Mouse (Mus musculus) fat pad, adult 2 months (tissue): ENCODE measurements around the gene Slc5a10.

ENCODE experiments used
- DNase-seq: peaks from one replicate; pipeline ENCODE4 v3.0.0-alpha.2; 2011; ENCODE audit warnings: low read depth, low spot score; ENCODE audit errors: extremely low read depth

Gene Slc5a10

GRCm38 (mm10) chr11:61720636-61721035 lies at the start of gene Slc5a10:
TSS of gene Slc5a10 (minus strand) at chr11:61720826.
- DNase-seq = no peak

DNA sequence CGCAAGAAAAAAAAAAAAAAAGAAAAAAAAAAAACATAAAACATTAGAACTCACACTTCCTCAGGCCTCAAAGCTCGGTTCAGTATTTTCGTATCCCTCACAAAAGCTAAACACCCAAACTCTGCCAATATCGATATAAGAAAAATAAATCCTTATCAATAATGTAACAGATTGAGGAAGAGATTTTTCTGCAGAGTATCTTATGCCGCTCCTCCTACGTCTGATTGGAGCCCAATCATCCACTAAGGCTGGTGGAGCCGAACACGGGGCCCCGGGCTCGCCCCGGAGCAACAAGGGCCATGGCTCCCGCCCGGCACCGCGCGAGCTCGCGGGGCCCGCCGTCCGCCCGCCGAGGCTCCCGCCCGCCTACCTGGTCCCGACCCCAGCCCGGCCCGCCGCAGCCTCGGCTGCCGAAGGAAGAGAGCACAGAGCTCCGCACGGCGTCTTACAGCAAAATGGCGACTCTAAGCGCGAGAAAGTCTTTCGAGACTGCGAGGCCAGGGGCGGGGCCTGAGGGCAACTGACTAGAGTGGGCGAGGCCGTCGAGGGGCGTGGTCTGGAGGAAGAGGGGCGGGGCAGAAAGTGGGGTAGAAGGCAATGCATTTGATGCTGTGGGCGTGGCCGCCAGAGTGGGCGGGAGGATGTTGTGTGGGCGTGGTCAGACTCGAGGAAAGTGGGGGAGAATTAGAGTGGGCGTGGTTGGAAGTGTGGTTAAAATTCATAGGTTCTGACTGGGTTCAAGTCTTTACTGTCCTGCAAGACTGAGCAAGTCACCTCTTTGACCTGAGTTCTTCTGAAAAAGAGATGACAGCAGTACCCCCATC lies 41.2 kb upstream of the Slc5a10 start, which contains the start of gene Prpsap2:
Gene Prpsap2, minus strand, starts transcription at position 505 of the 824 bp plus-strand sequence.
- DNase-seq = peak; percentile 54

- no peak for DNase-seq
Measured at GRCm38 (mm10) chr11:61760518-61760917, 39.9 kb upstream of the Slc5a10 start.

GRCm38 (mm10) chr11:61757151-61757550 lies 36.5 kb upstream of the Slc5a10 start:
- DNase-seq = no peak

DNA sequence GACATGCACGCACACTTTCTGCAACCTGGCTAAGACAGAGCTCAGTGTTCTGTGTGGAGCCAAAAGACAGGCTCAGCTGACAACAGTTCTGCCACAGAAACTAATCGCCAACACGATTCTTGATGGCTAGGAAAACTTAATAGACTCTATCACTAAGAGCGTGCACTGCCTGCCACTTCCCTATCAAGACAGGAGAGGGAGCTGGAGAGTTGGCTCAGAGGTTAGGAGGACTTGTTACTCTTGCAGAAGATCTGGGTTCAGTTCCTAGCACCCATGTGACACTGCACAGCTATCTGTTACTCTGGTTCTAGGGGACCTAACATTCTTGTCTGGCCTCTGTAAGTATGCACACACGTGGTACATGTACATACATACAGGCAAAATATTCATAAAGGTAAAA lies 31.0 kb upstream of the Slc5a10 start:
- no peak for DNase-seq

DNA sequence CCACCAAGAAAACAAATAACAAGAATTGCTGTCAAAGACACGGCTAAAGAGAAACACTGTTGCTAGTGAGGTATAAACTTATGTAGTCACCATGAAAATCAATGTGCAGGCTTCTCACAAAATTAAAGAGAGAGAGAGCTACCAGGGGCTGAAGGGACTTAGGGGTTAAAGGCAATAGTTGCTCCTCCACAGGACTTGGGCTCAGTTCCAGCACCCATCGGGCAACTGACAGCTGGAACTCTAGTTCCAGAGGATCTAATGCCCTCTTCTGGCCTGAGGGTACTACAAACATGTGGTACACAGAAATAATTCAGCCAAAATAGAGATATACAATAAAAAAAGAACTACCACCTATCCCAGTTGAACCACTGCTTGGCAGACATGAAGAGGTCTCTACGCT lies 26.5 kb upstream of the Slc5a10 start:
- DNase-seq = no peak

GRCm38 (mm10) chr11:61745781-61746180 lies 25.2 kb upstream of the Slc5a10 start:
- DNase-seq = no peak

- no peak for DNase-seq
Measured at GRCm38 (mm10) chr11:61744460-61744859, 23.8 kb upstream of the Slc5a10 start.

DNA sequence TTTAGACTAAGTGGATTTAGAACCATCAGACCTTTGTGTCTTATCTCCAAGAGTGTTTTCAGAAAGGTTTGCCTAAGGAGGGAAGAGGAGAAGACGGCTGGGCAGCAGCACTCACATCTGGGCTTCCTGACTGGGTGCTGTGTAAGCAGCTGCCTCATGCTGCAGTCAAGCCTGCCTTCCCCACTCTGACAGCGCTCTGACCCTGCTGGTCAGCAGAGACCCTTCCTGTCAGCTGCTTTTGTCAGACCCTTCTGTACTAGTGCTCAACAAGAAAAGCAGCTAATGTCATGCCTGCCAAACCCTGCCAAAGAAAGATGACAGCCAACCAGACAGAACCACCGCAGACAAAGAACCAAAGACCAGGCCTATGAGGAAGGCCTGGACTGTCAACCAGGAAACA lies 23.1 kb upstream of the Slc5a10 start:
- no peak for DNase-seq

GRCm38 (mm10) chr11:61740500-61740899 lies 19.9 kb upstream of the Slc5a10 start:
- DNase-seq = no peak

GRCm38 (mm10) chr11:61737290-61737689 lies 16.7 kb upstream of the Slc5a10 start:
- no peak for DNase-seq

- no peak for DNase-seq
Measured at GRCm38 (mm10) chr11:61732672-61733071, 12.0 kb upstream of the Slc5a10 start.

GRCm38 (mm10) chr11:61728037-61728436 lies 7.4 kb upstream of the Slc5a10 start:
- no peak for DNase-seq

GRCm38 (mm10) chr11:61722077-61722476 lies 1.5 kb upstream of the Slc5a10 start:
- no peak for DNase-seq

- no peak for DNase-seq
Measured at GRCm38 (mm10) chr11:61719826-61720225, 800 bp downstream of the Slc5a10 start.

DNA sequence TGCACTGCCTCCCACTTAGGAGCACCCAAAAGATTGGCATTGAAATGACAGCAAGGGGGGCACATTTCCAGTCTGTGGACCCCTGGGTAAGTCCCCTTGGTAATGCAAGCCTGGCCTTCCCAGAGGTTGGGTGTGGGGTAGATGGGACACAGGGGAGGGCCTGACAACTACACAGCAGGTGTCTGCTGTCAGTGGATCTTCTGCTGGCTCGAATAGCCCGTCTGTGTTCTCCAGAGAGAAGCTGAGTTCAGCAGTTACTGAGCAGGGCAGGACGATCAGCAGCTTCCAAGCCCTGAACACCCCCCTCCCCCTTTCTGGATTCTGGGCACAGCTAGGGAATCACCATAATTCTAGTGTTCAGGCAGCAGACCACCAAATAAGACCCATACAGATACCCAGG lies 1.2 kb downstream of the Slc5a10 start:
- DNase-seq = no peak

DNA sequence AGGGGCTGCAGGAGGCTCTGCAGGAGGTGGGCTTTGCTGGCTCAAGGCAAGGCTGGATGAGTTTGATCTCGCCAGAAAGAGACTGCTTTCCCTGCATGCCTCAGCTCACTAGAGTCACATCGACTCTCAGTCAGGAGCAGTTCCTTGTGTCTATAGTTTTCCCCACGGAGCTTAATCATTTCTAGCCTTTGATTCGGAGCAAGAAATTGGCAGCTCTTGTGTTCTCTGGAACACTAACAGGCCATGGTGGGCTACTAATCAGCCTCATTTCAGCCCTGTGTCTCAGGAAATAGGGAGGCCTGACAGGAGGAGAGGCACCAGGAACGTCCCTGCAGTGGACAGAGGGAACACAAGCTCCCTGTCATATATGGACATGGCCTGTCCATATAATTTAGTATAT lies 2.6 kb downstream of the Slc5a10 start:
- no peak for DNase-seq

GRCm38 (mm10) chr11:61715130-61715529 lies 5.5 kb downstream of the Slc5a10 start:
- no peak for DNase-seq

DNA sequence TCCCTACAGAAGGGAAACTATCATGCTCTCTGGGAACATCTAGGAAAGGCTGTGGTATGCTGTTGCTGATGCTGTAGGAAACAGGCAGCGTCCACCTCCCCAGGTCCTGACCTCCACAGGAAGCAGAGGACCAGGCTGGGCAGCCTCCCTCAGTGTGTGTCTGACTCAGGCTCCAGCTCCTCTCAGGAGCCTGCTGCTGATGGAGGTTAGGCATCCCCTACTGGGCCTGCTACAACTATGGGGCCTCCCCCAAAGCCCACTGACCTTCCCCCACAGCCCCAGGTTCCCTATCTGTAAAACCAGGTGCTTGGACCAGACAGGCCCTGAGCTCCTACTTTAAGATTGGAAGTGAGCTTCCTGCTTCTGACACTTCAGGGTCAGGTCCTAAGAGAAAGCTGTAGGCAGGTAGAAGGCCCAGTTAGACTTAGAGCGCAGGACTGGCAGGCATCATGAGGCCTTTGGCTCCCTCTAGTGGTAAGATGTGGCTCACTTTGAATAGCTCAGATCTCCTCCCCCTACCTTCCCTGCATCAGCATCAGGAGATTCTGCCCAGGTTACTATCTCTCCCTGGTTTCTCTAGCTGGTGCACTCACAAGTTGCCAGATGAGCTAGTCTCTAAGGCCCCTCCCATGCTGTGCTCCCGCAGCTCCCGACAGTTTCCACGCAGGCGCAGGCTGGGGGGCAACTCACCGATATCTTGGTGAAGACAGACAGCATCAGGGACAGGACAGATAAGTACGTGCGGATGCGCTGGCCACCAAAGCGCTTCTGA lies 6.1 kb downstream of the Slc5a10 start:
- no peak for DNase-seq

DNA sequence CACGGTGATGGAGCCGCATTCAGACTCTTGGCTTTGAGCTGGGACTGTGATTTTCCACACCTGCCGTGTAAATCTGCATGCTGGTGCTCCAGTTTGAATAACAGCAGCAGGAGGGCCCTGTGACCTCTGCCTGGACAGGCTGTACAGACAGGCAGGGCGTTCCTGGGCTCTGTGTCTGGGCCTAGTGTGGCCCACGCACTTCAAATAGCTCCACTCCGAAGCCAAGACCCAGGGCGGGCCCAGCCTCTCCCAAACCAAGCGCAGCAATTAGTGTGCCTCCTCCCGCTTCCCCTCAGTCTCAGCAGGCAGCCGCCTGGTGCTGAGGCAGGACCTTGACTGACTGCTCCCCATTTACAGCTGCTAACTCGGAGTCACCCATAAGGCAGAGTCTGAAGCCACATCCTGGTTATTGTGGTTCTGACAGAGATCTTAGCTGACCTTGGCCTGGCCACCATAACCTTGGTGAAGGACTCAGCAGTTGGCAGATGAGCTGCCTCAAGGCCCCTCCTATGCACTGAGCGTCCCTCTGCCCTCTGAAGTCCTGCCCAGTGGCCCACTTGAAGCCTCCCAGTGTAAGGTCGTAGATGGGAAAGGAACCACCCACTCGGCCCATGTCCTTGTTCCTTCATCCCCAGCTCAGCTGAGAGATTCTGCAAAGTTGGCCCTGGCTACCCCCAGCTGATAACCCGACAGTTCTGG lies 7.3 kb downstream of the Slc5a10 start:
- no peak for DNase-seq

DNA sequence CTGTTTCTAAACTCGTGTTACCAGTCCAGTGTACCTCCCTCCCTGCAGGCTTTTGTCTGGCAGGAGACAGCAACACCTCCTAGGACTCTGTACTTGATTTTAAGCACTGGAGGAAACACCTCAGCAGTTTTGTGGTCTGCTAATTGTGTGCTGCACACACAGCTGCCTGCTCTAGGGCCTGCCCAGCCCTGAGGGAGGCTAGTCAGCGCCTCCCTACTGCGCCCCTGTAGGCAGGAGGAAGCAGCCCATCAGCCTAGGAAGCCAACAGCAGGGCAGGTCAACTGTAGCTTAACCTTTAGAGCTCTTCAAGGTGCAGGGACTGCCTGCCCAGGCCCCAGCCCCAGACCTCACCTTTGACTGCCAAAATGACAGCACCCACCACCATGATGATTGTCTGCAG lies 11.7 kb downstream of the Slc5a10 start:
- no peak for DNase-seq

- DNase-seq = no peak
Measured at GRCm38 (mm10) chr11:61706232-61706631, 14.4 kb downstream of the Slc5a10 start.
